ENCODE assay signal across 9 mouse cellular contexts in genomic region chr10:86299795-86300194, GRCm38 (mm10). TPM values are rescaled to one million over a fixed set of nuclear protein-coding genes. Genes with fewer than 3 reads are reported as not detected.
DNase-seq lines count a peak whose midpoint lies in the region; ATAC-seq and TF ChIP-seq lines count a peak whose summit lies in the region.
"Had no signal": no experiment of that assay in that cellular context is flagged by ENCODE, and none has a peak within 500 bp of the region (broad histone marks: within the 10 kb centered on the region; RNA-seq: fewer than 3 reads in every experiment).

No protein-coding gene starts in this region.

- 48% methylated on average over 6 of the region's 6 CpGs for WGBS in kidney, adult 2 months
- WGBS in hindbrain, embryonic 13.5 days, result 32% methylated on average over 6 of the region's 6 CpGs
- 39% methylated on average over 6 of the region's 6 CpGs for WGBS in midbrain, embryonic 12.5 days

- DNase-seq in kidney, adult 2 months, result no peak
- DNase-seq in kidney, adult 18-20 months, result no peak
- no peak for DNase-seq in frontal cortex, postnatal 14 days (ENCODE audit: low spot score in 2 of 2)
- no peak for DNase-seq in layer of hippocampus, adult 18-20 months (ENCODE audit: low spot score in 2 of 2)
- DNase-seq in urinary bladder, adult 2 months (ENCODE audit: low spot score), result no peak

- H3K36me3 ChIP-seq in kidney, adult 2 months (ENCODE audit: control insufficient read depth, insufficient read depth, low read length), result peaks cover 9% of the 10 kb centered on the region
- no peaks in the 10 kb centered on the region for H3K36me3 ChIP-seq in hindbrain, embryonic 13.5 days
- no peaks in the 10 kb centered on the region for H3K36me3 ChIP-seq in midbrain, embryonic 12.5 days

- H3K9ac ChIP-seq in hindbrain, embryonic 13.5 days, result peak overlapping the region; percentile 82
- H3K9ac ChIP-seq in midbrain, embryonic 12.5 days (replicated peaks), result peak overlapping the region; percentile 61

- H3K4me1 ChIP-seq in kidney, adult 2 months (ENCODE audit: control insufficient read depth, insufficient read depth, low read length), result peaks cover 33% of the 10 kb centered on the region
- H3K4me1 ChIP-seq in brown adipose tissue, adult 24 weeks (ENCODE audit: control insufficient read depth, insufficient read depth, insufficient read length, low read length), result peaks cover 11% of the 10 kb centered on the region
- peaks cover 62% of the 10 kb centered on the region for H3K4me1 ChIP-seq in hindbrain, embryonic 13.5 days (replicated peaks)
- H3K4me1 ChIP-seq in midbrain, embryonic 12.5 days, result peaks cover 41% of the 10 kb centered on the region

- H3K27me3 ChIP-seq in kidney, adult 2 months (replicated peaks; ENCODE audit: control insufficient read depth, insufficient read depth, low read length), result no peaks in the 10 kb centered on the region
- peaks cover 44% of the 10 kb centered on the region for H3K27me3 ChIP-seq in hindbrain, embryonic 13.5 days
- peaks cover 55% of the 10 kb centered on the region for H3K27me3 ChIP-seq in midbrain, embryonic 12.5 days

- no peaks in the 10 kb centered on the region for H3K9me3 ChIP-seq in hindbrain, embryonic 13.5 days
- no peaks in the 10 kb centered on the region for H3K9me3 ChIP-seq in midbrain, embryonic 12.5 days

- no peak for ATAC-seq in hindbrain, embryonic 13.5 days (ENCODE audit: low FRiP score)
- ATAC-seq in midbrain, embryonic 12.5 days (ENCODE audit: low FRiP score, low read depth), result 0 out of 2 replicates have a peak, but pooled peaks have one; percentile 1

- H3K4me3 ChIP-seq in kidney, adult 2 months (ENCODE audit: insufficient read depth, low read depth, low read length), result peak overlapping the region; percentile 62
- peak overlapping the region; percentile 55 for H3K4me3 ChIP-seq in brown adipose tissue, adult 24 weeks (ENCODE audit: insufficient read depth, low read depth, low read length)
- H3K4me3 ChIP-seq in hindbrain, embryonic 13.5 days, result peak overlapping the region; percentile 57
- peak overlapping the region; percentile 49 for H3K4me3 ChIP-seq in midbrain, embryonic 12.5 days

- peak overlapping the region; percentile 76 for H3K27ac ChIP-seq in kidney, adult 2 months (ENCODE audit: insufficient read depth, low read depth, low read length)
- peak overlapping the region; percentile 77 for H3K27ac ChIP-seq in brown adipose tissue, adult 24 weeks (replicated peaks; ENCODE audit: low read depth, low read length)
- H3K27ac ChIP-seq in hindbrain, embryonic 13.5 days, result no peak overlapping the region
- H3K27ac ChIP-seq in midbrain, embryonic 12.5 days (replicated peaks), result no peak overlapping the region

- TF ChIP-seq CTCF in kidney, adult 2 months (conservative IDR thresholded peaks at IDR 0.05; ENCODE audit: insufficient read depth, insufficient read length, low read depth, low read length), result no peak

- peak overlapping the region; percentile 94 for H3K4me2 ChIP-seq in hindbrain, embryonic 13.5 days
- peak overlapping the region; percentile 92 for H3K4me2 ChIP-seq in midbrain, embryonic 12.5 days (replicated peaks)

- no peak for TF ChIP-seq POLR2A in kidney, adult 2 months (IDR thresholded peaks at IDR 0.05; ENCODE audit: low read depth, low read length)

RNA-seq across cellular contexts. Expression of gene Timp3, which starts 0.4 kb away (rescaled TPM):
- 609 and 859 TPM in 2 replicates for polyA plus RNA-seq in kidney, adult 2 months (2012; rRNA removed)
- polyA plus RNA-seq in brown adipose tissue, adult 24 weeks (2012; ENCODE audit: insufficient read depth, insufficient read length, missing spikeins), result 63.4 and 130 TPM in 2 replicates
- polyA plus RNA-seq in hindbrain, embryonic 13.5 days (2015; fragmentation: Nextera tagmentation; extraction: Ambion mirVana), result 32.3 and 37.1 TPM in 2 replicates
- 23.1 and 24.5 TPM in 2 replicates for polyA plus RNA-seq in midbrain, embryonic 12.5 days (2016; fragmentation: Nextera tagmentation; extraction: Ambion mirVana)
- 10 to 100 TPM; 58.1 to 59.9 TPM for total RNA-seq in layer of hippocampus, adult 18-20 months (2021)
- polyA plus RNA-seq in urinary bladder, adult 2 months (2012; rRNA removed), result 182 and 201 TPM in 2 replicates
- total RNA-seq: MEL had no signal

Comparison
In these comparisons a context has a peak if more than half of its experiments do, and no peak if none do; other contexts are left out.
1. H3K27ac ChIP-seq: peak in kidney, adult 2 months (single experiment) and brown adipose tissue, adult 24 weeks (single experiment); none in hindbrain, embryonic 13.5 days (single experiment) and midbrain, embryonic 12.5 days (single experiment).
2. Peak in every context shown above with its lines, with median percentiles within 50 percentile points of each other: H3K4me3 ChIP-seq.